Mouse (Mus musculus) gastrocnemius, postnatal 4 days (tissue): ENCODE results near the gene 4931428F04Rik. TPM values are rescaled to one million over a fixed set of nuclear protein-coding genes. Genes with fewer than 3 reads are reported as not detected.

Experiments used
- DNase-seq, 2 experiments: peaks; one replicate each; pipeline ENCODE4 v3.0.0; 2021 to 2022; ENCODE audit warnings: low spot score in 2 of 2, mixed read lengths in 2 of 2
- long read RNA-seq, 2 experiments: library from polyadenylated mRNA; stranded (forward); transcript quantifications; one replicate each; pipeline ENCODE4 v2.0.0; 2021
- total RNA-seq, 2 experiments: library from RNA; stranded (reverse); gene quantifications; 2 replicates each; pipeline ENCODE4 v1.2.3; 2021

The 4931428F04Rik gene
- total RNA-seq = 1 to 10 TPM; 3.8 to 6.3 TPM
- long read RNA-seq, experiment 1, partial matches to known transcripts = 0 of 4 reads
- long read RNA-seq, experiment 1, other reads (novel, unspliced or antisense) = 1 of 4 reads
- long read RNA-seq, experiment 2, partial matches to known transcripts = 0 of 2 reads
- long read RNA-seq, experiment 2, other reads (novel, unspliced or antisense) = 1 of 2 reads

DNA sequence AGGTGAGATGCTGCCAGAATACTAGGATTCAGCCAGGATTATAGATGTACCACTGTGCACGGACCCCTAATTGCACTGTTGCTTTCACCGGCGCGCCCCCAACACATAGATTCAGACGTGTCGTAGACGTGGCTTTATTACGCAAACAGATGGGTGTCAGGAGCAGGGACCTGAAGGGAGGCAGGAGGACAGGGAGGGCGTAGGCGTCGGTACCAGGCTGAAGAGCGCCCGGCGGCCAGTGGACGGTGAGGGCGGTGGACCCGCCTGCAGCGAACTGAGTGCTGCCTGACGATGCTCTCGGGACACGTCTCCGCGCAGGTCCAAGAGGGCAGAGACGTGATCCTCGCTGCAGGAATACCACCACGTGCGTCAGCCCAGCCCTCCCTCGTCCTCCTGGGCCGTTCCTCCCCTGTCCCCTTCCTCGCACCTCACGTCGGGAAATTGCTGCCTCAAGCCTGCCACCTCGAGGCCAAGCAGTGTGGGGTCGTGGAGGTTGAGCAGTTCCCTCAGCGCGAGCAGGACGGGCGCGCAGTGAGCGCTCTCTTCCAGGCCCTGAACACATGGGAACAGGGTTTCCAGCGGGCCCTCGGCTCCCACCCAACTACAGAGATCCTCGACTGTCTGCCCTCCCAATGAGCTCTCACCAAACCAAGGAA lies at the start of gene 4931428F04Rik:
TSS of gene 4931428F04Rik (minus strand) at position 60 of the 656 bp plus-strand sequence.
- no peak for DNase-seq

DNA sequence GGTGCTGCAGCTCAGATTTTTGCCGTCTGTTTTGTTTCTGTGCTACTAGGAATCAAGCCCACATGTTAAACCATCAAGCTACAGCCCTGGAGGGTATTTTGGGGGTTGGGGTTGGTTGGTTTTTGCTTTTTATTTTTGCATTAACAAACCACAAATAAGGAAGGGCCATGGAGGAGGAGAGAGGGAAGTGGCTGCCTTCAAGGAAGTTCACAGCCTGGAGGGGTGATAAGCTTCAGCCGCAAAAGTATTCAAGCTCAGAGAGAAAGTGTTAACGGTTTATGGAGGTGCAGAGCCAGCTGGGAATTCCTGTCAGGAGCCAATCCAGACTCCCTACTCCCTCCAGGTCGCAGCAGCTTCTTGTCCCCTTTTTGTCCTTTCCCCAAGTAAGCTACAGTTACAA lies 49.3 kb upstream of the 4931428F04Rik start:
- no peak for DNase-seq

DNA sequence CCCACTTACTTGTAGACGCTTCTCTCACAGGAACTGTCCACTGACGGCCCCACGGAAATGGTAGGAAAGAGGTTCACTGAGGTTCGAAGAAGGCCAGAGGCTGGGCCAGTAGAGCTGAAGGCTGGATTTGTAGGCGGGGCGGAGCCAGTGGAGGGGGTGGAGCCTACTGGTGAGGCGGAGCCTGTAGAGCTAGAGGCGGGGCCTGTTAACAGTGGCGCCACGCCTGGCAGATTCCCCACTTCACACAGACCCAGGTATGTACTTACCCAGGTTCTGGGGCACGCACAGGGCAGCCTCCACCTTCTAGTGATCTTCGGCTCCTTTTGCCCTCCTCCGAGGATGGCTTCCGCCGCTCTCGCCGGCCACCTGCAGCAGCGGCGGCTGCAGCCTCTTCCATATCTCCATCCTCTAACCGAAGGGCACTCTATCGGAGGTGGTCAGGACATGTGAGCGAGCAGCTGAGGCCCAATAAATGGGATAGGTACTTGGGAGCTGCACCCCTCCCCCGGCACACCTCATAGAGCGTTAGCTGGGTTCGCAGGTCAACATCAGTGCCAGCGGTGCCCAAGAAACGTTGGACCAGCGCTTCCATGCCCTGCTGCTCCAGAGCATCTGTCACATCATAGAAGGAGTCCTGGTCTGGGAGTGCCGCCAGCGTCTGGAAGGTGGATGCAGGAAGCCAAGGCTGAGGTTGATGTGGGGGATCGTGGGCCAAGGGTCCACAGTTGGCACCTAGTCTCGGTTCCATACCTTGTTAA lies 46.9 kb upstream of the 4931428F04Rik start:
- no peak for DNase-seq

DNA sequence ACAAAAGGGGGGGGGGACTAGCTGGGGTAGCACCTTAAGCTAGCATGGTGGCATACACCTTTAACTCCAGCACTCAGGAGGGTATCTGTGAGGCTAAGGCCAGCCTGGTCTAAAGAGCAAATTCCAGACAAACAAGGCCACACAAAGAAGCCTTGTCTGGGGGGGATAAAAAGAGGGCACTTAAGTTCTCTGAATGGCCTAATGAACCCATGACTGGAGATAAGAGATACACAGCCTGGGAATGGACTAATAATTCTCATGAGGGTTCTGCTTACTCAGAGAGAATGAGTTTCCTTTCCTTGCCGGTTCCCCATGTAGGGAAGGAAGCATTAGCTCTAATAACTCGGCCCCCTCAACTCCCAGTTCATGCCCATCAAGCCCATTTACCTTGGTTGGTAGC lies 42.9 kb upstream of the 4931428F04Rik start:
- DNase-seq = no peak

DNA sequence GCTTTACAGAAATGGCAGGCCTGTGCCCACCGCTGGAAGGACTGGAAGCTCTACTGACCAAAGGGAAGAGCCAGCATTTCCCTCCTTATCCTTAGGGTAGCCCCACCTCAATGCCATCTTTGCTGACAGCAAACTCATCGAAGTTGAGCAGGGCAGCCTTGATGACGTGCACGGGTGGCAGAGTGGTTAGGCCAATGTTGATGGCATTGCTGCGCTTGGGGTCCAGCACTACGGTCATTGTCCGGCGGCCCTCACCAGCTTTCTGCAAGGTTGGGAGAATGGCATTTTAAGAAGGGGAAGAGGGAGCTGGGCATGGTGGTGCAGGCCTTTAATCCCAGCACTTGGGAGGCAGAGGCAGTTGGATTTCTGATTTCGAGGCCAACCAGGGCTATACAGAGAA lies 42.3 kb upstream of the 4931428F04Rik start:
- no peak for DNase-seq

DNA sequence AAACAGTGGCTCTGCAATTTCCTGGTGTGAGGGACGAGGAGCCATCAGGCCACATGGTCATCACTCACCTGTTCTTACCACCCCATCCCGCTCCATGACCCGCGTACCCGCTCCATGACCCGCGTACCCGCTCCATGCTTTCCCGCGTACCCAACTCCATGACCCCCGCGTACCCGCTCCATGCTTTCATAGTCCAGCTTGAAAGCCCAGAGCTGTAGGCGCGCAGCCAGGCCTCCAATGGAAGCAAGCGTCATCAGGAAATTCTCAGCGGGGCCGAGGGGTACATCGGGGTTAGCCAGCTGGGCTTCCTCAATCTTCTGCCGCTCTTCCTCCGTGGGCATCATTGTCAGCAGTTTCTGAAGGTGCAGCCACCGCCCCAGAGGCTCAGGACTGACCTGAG lies 41.8 kb upstream of the 4931428F04Rik start:
- no peak for DNase-seq

DNA sequence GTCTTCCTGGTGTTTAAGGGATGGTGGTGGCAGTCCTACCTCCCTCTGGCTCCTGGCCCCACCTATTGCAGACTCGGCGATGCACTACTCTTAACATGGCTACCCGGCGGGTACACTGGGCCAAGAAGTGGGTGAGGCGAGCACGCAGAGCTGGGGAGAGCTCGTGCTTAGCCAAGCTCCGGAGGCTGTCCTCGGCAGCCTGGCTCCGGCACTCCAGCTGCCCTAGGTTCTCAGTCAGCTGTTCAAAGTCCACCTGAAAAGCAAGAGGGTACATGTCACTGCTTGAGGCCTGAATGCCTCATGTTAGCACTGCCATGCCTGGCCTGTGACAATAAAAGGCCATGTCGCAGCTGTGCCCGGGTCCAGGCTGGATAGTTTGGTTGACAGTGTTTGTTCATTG lies 40.7 kb upstream of the 4931428F04Rik start:
- no peak for DNase-seq

DNA sequence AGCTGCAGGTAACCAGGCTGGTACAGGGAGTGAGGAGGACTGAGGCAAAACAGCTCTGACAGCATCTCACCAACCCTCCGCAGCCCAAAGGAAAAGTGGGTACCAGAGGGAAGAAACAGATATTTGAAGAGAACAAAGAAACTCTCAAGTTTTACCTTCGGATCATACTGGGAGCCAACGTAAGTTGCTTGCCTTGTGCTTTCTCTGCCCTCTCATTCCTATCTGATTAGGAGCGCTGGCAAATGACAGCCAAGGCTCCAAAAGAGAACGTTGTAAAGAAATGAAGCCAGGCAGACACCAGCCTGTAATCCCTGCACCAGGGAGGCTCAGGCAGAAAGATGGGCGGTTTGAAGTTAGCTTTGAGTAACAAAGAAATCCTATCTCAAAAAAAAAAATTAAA lies 37.3 kb upstream of the 4931428F04Rik start:
- DNase-seq = no peak

DNA sequence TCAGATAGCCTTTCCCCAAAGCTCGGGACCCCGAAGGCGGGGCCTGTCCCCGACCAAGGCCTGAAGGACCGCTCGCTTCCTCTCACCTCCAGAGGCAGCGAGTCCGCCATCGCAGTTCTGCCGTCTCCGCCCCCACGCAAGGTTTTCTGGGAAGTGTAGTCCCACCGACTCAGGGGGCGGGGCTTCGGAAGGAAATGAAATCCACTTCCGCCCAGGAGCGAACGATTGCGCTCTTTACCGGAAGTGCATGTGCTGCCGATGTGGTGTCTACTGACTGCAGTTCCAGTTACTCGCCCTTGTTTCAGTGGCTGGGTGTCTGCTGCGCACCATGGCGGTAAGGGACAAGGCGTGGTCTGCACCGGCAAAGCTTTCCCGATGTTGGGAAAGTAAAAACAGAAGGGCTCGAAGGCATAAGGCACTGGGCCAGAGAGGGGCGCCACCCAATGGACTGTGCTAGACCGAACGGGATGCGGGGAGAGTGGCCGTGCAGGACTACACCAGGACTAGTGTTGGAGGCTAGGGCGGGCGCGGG lies 36.5 kb upstream of the 4931428F04Rik start, which contains the start of the genes Lrrc29 and Tmem208:
TSS of gene Lrrc29 (minus strand) at position 138 of the 532 bp plus-strand sequence.
TSS of gene Tmem208 (plus strand) at position 214 of the 532 bp plus-strand sequence.
- peak; percentile 94 to 98 for DNase-seq

DNA sequence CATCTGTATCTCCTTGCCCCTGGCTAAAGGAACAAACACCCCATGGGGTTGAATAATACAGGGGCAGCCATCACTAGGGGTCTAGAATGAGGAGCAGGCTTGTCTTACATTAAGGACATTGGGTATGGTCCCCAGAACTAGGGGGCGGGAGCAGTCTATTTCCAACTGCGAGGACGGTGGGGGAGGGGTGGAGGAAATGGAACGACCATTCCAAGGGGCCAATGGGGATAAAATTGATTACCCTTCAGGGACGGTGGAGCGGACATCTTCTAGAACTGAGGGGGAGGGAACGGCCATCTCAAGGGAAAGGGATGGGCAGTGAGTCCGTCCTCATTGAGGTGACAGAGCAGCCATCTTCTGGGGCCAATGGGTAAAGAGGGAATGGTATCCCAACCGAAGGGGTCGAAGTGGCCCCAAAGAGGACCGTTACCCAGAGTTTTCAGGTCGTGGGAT lies 36.0 kb upstream of the 4931428F04Rik start:
- DNase-seq = no peak

DNA sequence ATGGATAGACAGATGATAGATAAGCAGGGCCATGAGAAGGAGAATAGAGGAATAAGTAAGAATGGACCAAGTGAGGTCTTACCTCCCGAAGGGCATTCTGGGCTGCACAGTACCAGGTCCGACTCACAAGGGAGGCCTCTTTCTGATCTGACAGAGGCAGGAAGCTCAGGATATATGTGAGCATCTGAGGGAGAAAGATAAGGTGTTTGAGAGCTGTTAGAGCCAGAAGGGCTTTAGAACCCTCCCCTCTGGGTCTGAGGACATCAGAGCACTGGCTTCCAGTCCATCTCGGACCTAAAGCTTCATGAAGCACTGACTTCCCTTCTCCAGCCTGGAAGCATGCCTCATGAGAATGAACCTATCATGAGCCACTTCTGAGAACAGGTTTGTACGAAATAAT lies 33.5 kb upstream of the 4931428F04Rik start:
- no peak for DNase-seq

DNA sequence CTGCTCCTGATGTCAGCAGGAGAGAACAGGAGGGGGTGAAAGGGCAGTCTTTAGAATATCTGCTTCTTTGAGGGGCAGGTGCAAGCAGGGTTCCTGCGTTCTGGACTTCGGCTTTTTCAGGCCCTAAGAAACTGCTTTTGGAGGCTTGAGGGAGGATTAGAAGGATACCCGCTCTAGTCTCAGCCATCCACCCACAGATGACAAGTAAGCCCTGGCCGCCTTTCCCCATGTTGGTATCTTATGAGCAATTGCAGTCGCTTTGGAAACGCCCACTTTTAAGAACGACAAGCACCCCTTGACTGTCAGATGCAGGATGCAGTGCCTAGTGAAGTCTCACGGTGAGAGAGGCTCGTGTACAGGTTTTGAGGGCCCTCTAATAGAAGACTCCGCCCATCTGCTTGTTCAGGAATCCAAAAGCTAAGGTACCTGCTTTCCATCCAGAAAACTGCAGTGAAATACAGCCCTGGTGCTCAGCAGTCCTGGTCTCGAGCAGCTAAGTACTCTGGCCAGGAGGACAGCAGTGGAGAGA lies 29.1 kb upstream of the 4931428F04Rik start:
- DNase-seq = no peak

DNA sequence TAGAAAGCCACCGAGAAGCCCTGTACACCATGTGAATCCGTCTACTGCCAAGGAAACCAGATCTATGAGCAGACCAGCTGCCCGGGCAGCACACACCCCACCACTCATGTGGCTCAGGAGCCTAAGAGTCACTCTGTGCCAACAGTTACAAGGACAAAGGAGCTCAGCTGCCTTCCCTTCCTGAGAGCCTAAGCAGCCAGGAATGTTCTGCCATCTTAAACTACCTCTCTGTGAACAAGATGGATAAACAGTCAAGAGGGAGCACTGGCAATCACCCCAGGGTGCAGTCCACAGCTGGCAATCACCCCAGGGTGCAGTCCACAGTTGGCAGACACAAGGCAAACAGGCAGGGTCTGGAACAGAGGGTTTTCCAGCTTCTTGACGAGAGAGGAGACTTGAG lies 28.3 kb upstream of the 4931428F04Rik start:
- no peak for DNase-seq

DNA sequence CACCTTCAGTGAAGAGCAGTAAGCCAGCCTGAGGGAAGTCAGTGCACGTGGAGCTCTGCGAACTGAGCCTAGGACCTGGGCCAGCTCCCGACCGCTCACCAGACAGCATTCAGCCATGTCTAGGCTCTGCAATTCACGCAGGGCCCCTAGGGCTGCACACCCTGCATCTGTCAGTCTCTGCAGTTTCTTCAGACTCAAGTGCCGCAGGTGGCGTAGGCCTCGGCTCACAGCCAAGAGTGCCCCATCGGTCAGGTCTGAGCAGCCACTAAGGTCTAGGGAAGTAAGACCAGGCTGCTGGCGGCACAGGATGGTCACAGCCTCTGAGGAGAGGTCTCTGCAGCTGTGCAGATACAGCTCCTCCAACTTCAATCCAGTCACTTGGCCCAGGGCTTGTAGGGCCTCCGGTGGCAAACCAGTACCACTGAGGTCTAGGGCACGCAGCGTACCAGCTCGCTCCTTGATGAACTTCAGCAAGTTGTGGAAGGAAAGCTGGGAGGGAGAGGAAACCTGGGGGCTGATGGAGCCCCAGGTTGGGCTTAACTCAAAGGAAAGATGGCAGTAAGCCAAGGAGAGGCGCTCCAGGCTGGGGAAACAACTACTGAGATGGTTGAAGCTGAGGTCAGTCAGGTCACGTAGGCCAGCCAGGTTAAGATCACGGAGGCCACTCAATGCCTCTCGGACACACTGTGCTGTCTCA lies 25.6 kb upstream of the 4931428F04Rik start:
- DNase-seq = no peak

DNA sequence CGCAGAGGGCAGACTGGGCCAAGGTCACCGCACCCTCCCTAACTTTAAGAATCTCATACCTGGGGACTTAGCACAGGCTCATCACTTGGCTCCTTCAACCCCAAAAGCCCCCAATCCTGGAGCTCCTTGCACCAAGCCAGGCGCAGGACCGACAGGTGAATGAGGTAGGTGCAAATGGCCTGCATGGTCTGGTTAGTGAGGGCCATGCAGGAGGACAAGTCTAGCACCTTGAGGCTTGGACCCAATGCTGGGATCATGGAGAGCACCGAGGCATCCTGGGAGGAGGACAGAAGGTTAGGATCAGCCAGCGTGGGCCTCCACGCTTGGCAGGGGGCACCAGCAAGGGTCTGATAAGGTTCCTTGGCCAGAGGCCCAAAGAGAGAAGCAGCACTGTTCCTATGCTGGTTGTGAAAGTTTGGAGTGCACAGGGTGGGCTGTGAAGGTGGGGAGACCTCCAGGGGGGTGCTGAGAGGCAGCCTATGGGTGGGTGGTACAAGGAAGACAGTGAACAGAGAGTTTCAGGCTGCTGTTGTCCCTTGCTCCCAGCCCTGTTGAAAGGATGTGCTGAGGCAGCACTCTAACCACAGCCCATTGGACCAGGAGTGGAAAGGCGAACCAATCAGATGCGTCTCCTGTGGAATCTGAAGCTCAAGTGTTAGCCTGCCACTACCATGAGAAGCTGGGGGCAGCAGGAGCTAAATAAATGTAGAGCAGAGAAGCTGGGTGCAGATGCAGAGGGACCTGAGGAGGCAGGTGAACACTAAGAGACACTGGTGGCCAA lies 24.1 kb upstream of the 4931428F04Rik start:
- no peak for DNase-seq

DNA sequence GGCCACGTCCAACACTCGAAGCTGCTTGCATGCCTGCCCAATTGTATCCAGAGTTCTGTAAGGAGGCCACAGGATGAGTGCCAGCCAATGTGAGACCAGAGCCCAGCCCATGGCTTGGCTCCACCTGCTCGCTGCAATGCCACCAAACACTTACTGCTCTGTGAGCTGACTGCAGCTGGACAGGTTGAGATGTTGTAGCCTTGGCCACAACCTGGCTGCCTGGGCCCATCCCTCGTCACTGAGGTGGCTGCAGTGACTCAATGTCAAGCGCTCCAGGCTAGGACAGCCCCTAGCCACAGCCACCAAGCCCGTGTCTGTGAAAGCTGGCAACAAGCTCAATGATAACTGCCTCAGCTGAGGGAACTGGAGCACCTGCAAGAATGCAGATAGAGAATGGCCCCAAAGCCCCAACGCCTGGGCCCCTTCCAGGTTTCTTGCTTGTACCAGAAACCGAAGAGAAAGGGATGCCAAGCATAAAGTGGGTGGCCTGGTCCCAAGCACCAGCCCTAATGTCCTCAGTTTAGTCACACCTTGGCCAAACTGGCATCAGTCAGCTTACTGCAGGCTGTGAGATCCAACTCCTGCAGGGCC lies 23.3 kb upstream of the 4931428F04Rik start:
- no peak for DNase-seq

DNA sequence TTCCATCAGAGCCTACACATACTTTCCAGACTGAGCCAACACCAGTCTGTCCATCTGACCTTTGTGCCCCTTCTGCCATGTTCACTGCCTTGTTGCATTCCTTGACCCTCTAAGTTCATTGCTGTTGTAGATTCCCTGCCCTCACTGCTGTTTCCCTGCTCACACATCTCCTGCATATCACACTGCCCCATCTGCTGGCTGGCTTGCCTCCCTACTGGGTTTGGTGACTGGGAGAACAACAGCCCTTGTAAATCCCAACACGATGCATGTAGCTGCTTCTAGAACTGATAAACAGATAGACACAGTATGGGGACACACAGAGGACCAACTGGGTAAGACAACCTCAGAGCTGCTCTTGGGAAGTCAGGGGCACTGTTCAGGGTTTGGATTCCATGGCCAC lies 22.1 kb upstream of the 4931428F04Rik start:
- DNase-seq = no peak

DNA sequence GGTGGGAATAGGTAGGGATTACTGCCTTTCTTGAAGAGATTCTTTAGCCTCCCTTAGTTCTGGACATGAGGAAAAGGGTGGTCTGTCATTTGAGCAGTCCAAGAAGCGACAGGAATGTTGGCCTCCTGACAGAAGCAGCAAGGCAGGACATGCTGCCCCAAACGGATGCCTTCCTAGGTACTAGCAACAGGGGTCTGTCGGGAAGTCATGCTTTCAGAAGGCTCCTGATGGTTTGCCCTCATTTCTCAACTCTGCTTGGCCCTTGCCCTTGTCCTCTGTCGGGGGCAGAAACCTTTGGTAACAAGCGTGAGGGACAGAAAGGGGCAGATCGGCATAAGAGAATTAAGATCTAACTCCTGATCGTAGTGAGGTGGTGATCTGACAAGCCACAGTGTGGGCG lies 20.5 kb upstream of the 4931428F04Rik start:
- DNase-seq = no peak

DNA sequence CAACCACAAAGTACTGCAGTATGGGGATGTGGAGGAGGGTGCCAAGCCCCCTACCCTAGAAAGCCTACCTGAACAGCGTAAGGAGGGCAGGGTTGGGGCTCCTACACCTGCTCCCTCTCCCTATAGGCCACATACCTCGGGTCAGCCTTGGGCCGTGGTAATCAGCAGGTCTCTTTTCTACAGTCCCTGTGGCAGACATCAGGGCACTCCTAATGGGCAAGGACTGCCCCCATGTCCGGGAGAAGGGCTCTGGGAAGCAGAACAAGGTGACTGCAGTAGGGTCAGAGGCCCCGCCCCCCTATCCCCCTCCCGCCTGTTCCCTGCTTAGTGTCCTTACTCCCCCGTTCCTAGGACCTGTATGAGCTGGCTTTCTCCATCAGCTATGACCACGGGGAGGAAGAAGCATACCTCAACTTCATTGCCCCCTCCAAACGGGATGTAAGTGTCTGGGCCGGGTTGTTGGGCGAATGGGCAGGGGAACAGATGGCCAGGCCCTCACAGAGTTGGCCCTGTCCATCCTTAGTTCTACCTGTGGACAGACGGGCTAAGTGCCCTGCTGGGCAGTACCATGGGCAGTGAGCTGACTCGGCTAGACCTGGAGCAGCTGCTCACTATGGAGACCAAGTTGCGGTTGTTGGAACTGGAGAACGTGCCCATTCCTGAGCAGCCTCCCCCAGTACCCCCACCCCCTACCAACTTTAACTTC lies 19.6 kb upstream of the 4931428F04Rik start:
- no peak for DNase-seq
